Mouse (Mus musculus) hindbrain, embryonic 15.5 days (tissue): ENCODE results near the gene Cdk6. TPM values are rescaled to one million over a fixed set of nuclear protein-coding genes. Genes with fewer than 3 reads are reported as not detected.
"Not testable (repeated sequence)": the region's sequence is repeated elsewhere in the genome, so short reads cannot be mapped to it uniquely, and the experiment has no call there.

Experiments
- ATAC-seq: fragments of 200-750 bp; cut with Nextera tagmentation; 2 replicates; pipeline ENCODE4 v1.8.0; 2017; ENCODE audit warnings: low read depth, moderate number of reproducible peaks, moderate TSS enrichment; ENCODE audit not compliant: low FRiP score
- H3K27ac ChIP-seq: fragments of 300-500 bp; sonication (generic); replicated peaks from 2 replicates; pipeline ENCODE4 v1.5.1; 2015; ENCODE audit warnings: mild to moderate bottlenecking, inconsistent platforms
- H3K27me3 ChIP-seq: fragments of 300-500 bp; sonication (generic); 2 replicates; pipeline ENCODE4 v1.6.1; 2015; ENCODE audit warnings: control low read depth, inconsistent platforms
- H3K36me3 ChIP-seq: fragments of 300-500 bp; sonication (generic); 2 replicates; pipeline ENCODE4 v1.6.1; 2015; ENCODE audit warnings: control low read depth, inconsistent platforms
- H3K4me1 ChIP-seq: fragments of 300-500 bp; sonication (generic); replicated peaks from 2 replicates; pipeline ENCODE4 v1.6.1; 2015; ENCODE audit warnings: control low read depth, inconsistent platforms
- H3K4me2 ChIP-seq: fragments of 300-500 bp; sonication (generic); 2 replicates; pipeline ENCODE4 v1.6.1; 2015; ENCODE audit warnings: moderate library complexity, mild to moderate bottlenecking, inconsistent platforms
- H3K4me3 ChIP-seq: fragments of 300-500 bp; sonication (generic); 2 replicates; pipeline ENCODE4 v1.5.1; 2015; ENCODE audit warnings: mild to moderate bottlenecking, inconsistent platforms
- H3K9ac ChIP-seq: fragments of 300-500 bp; sonication (generic); 2 replicates; pipeline ENCODE4 v1.6.1; 2015; ENCODE audit warnings: inconsistent platforms
- H3K9me3 ChIP-seq: fragments of 300-500 bp; sonication (generic); 2 replicates; pipeline ENCODE4 v1.6.1; 2016; ENCODE audit warnings: control low read depth, inconsistent platforms
- WGBS: fragments of 180-500 bp; shearing (Covaris S2); methylation state at CpG from one replicate; pipeline ENCODE4 v1.1.7; 2015; 5-methylcytosine and 5-hydroxymethylcytosine counted together
- polyA plus RNA-seq: library from polyadenylated mRNA; unstranded; fragments of >200 nt; fragmentation: Nextera tagmentation; extraction: Ambion mirVana; gene quantifications from 2 replicates; pipeline ENCODE4 v1.2.1, GENCODE M21; 2015

Gene Cdk6
- 12.0 and 18.3 TPM in 2 replicates for polyA plus RNA-seq

GRCm38 (mm10) chr5:3341111-3341911 lies at the start of gene Cdk6:
TSS of gene Cdk6 (plus strand) at chr5:3341485.
- Histone ChIP-seq H3K27me3 (peaks cover 21% of the 10 kb centered on the region), H3K36me3 (no peaks in the 10 kb centered on the region), H3K4me1 (peaks cover 36% of the 10 kb centered on the region), H3K4me2 (peak within 1 kb of the TSS; percentile 98), H3K27ac (peak within 1 kb of the TSS; percentile 74), H3K9ac (peak within 1 kb of the TSS; percentile 26), H3K4me3 (peak within 1 kb of the TSS; percentile 62), H3K9me3 (no peaks in the 10 kb centered on the region)
- under 1% methylated on average over 59 of the region's 59 CpGs for WGBS
- peak; percentile 49; the same call in 1 of the 2 replicates for ATAC-seq

- ATAC-seq: no peak
- Histone ChIP-seq H3K27ac (no peak overlapping the region), H3K4me3 (no peak overlapping the region), H3K36me3 (no peaks in the 10 kb centered on the region), H3K9ac (no peak overlapping the region), H3K9me3 (no peaks in the 10 kb centered on the region), H3K4me2 (no peak overlapping the region), H3K27me3 (no peaks in the 10 kb centered on the region), H3K4me1 (0 out of 2 replicates have a peak, but pooled peaks cover 4% of the 10 kb centered on the region)
- WGBS: 86% methylated on average over 4 of the region's 4 CpGs
These were observed 47.6 kb upstream of the Cdk6 start for GRCm38 (mm10) chr5:3293666-3294065.

- H3K27me3 ChIP-seq: no peaks in the 10 kb centered on the region
- H3K27ac ChIP-seq: no peak overlapping the region
- H3K4me3 ChIP-seq: no peak overlapping the region
- no peak overlapping the region for H3K9ac ChIP-seq
- H3K9me3 ChIP-seq: no peaks in the 10 kb centered on the region
- ATAC-seq: no peak
- no peaks in the 10 kb centered on the region for H3K4me1 ChIP-seq
- WGBS: 81% methylated on average over 12 of the region's 12 CpGs
- H3K36me3 ChIP-seq: no peaks in the 10 kb centered on the region
- no peak overlapping the region for H3K4me2 ChIP-seq
These were observed 40.4 kb upstream of the Cdk6 start for GRCm38 (mm10) chr5:3300801-3301457.

- H3K4me1 ChIP-seq: no peaks in the 10 kb centered on the region
- WGBS: 71% methylated on average over 5 of the region's 5 CpGs
- no peaks in the 10 kb centered on the region for H3K27me3 ChIP-seq
- no peak overlapping the region for H3K9ac ChIP-seq
- no peaks in the 10 kb centered on the region for H3K36me3 ChIP-seq
- no peak overlapping the region for H3K4me3 ChIP-seq
- no peak overlapping the region for H3K27ac ChIP-seq
- no peaks in the 10 kb centered on the region for H3K9me3 ChIP-seq
- no peak overlapping the region for H3K4me2 ChIP-seq
- no peak for ATAC-seq
These were observed 39.8 kb upstream of the Cdk6 start for GRCm38 (mm10) chr5:3301535-3301934.

- 96% methylated on average over 9 of the region's 9 CpGs for whole genome bisulfite sequencing
- no peak for ATAC-seq
These were observed 37.4 kb upstream of the Cdk6 start for GRCm38 (mm10) chr5:3303876-3304275.

GRCm38 (mm10) chr5:3306146-3306545 lies 35.1 kb upstream of the Cdk6 start:
- no peak for ATAC-seq
- WGBS: 86% methylated on average over 1 of the region's 1 CpGs
- no peaks in the 10 kb centered on the region for H3K27me3 ChIP-seq
- no peaks in the 10 kb centered on the region for H3K9me3 ChIP-seq
- H3K36me3 ChIP-seq: no peaks in the 10 kb centered on the region
- no peaks in the 10 kb centered on the region for H3K4me1 ChIP-seq
- H3K9ac ChIP-seq: no peak overlapping the region
- no peak overlapping the region for H3K4me3 ChIP-seq
- no peak overlapping the region for H3K4me2 ChIP-seq
- H3K27ac ChIP-seq: no peak overlapping the region

More at GRCm38 (mm10) chr5:3303876-3304275, 37.4 kb upstream of the Cdk6 start:
- Histone ChIP-seq H3K4me2 (no peak overlapping the region), H3K27me3 (no peaks in the 10 kb centered on the region), H3K4me3 (no peak overlapping the region), H3K36me3 (no peaks in the 10 kb centered on the region), H3K9me3 (no peaks in the 10 kb centered on the region), H3K27ac (no peak overlapping the region), H3K9ac (no peak overlapping the region), H3K4me1 (no peaks in the 10 kb centered on the region)

GRCm38 (mm10) chr5:3309122-3309521 lies 32.2 kb upstream of the Cdk6 start:
- Histone ChIP-seq H3K9me3 (no peaks in the 10 kb centered on the region), H3K27me3 (no peaks in the 10 kb centered on the region), H3K27ac (no peak overlapping the region), H3K4me1 (no peaks in the 10 kb centered on the region), H3K4me3 (no peak overlapping the region), H3K4me2 (no peak overlapping the region), H3K36me3 (no peaks in the 10 kb centered on the region), H3K9ac (no peak overlapping the region)
- no peak for ATAC-seq

- Histone ChIP-seq H3K27ac (no peak overlapping the region), H3K36me3 (no peaks in the 10 kb centered on the region), H3K27me3 (no peaks in the 10 kb centered on the region), H3K4me2 (no peak overlapping the region), H3K9me3 (no peaks in the 10 kb centered on the region), H3K4me3 (no peak overlapping the region), H3K9ac (no peak overlapping the region), H3K4me1 (no peaks in the 10 kb centered on the region)
- ATAC-seq: no peak
- 73% methylated on average over 1 of the region's 1 CpGs for WGBS
These were observed 31.7 kb upstream of the Cdk6 start for GRCm38 (mm10) chr5:3309587-3309986.

- H3K4me3 ChIP-seq, H3K4me1 ChIP-seq, H3K27me3 ChIP-seq, H3K4me2 ChIP-seq, H3K9ac ChIP-seq, H3K36me3 ChIP-seq, ATAC-seq, H3K27ac ChIP-seq, H3K9me3 ChIP-seq: not testable (repeated sequence)
- 90% methylated on average over 7 of the region's 7 CpGs for WGBS
These were observed 30.1 kb upstream of the Cdk6 start for GRCm38 (mm10) chr5:3311156-3311555.

GRCm38 (mm10) chr5:3317724-3318123 lies 23.6 kb upstream of the Cdk6 start:
- H3K27ac ChIP-seq, ATAC-seq, H3K9me3 ChIP-seq, H3K27me3 ChIP-seq, H3K4me3 ChIP-seq, H3K4me1 ChIP-seq, H3K4me2 ChIP-seq, H3K9ac ChIP-seq, H3K36me3 ChIP-seq: not testable (repeated sequence)
- 91% methylated on average over 5 of the region's 5 CpGs for WGBS

- 0 out of 2 replicates have a peak, but pooled peaks have one; percentile 48 for ATAC-seq
- no peaks in the 10 kb centered on the region for H3K9me3 ChIP-seq
These were observed 21.1 kb upstream of the Cdk6 start for GRCm38 (mm10) chr5:3320225-3320624.

GRCm38 (mm10) chr5:3322052-3322451 lies 19.2 kb upstream of the Cdk6 start:
- 83% methylated on average over 6 of the region's 6 CpGs for WGBS

More at GRCm38 (mm10) chr5:3320225-3320624, 21.1 kb upstream of the Cdk6 start:
- Histone ChIP-seq H3K27ac (no peak overlapping the region), H3K4me1 (no peaks in the 10 kb centered on the region), H3K4me3 (no peak overlapping the region), H3K9ac (no peak overlapping the region), H3K4me2 (no peak overlapping the region), H3K27me3 (no peaks in the 10 kb centered on the region), H3K36me3 (no peaks in the 10 kb centered on the region)
- 3% methylated on average over 1 of the region's 1 CpGs for WGBS

More at GRCm38 (mm10) chr5:3322052-3322451, 19.2 kb upstream of the Cdk6 start:
- Histone ChIP-seq H3K27me3 (no peaks in the 10 kb centered on the region), H3K9me3 (no peaks in the 10 kb centered on the region), H3K27ac (no peak overlapping the region), H3K4me3 (no peak overlapping the region), H3K9ac (no peak overlapping the region), H3K36me3 (no peaks in the 10 kb centered on the region), H3K4me2 (no peak overlapping the region), H3K4me1 (no peaks in the 10 kb centered on the region)
- no peak for ATAC-seq
